In the genomic region with DNA sequence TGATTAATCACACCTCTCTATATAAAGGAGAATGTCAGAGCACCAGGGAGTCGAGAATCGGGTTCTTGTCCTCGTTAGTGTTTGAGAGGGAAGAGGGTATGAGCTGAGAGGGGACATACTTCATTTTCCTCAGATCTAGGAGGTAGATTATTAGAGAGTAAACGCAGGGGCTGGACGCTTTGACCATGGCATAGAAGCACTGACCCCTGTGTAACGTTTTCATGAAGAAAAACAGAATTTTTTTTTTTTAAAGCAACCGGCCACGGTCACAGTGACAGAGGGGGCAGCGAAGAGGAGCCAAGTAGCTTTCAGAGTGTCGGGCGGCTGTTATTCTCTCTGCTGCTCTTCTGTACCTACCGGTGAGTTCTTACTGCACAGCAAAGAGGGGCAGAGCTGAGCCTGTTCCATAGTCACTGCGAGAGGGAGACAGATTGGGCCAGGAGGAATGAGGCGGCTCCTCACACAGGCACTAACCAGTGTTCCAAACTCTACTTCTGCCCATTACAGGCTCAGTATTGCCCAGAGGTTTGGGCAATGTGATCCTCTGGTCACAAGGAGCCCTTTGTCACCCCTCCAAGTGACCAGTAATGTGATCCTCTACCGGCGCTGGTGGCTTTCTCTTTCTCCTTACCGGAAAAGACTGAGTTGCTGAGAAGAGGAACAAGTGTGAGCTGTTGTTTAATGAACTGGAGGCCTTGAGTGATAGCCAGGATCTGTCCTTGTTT, we compare ENCODE assay signal across 8 mouse cellular contexts. TPM values are rescaled to one million over a fixed set of nuclear protein-coding genes. Genes with fewer than 3 reads are reported as not detected.
DNase-seq lines count a peak whose midpoint lies in the region; ATAC-seq and TF ChIP-seq lines count a peak whose summit lies in the region.

No protein-coding gene starts in this region.

- H3K4me3 ChIP-seq in erythroblast, embryonic 14.5 days (replicated peaks), result peak overlapping the region; percentile 80
- peak overlapping the region; percentile 45 for H3K4me3 ChIP-seq in lung, postnatal 0 days (ENCODE audit: low read depth, low read length)

- no peaks in the 10 kb centered on the region for H3K9me3 ChIP-seq in erythroblast, embryonic 14.5 days (ENCODE audit: control insufficient read depth, low read length)
- no peaks in the 10 kb centered on the region for H3K9me3 ChIP-seq in lung, postnatal 0 days (ENCODE audit: low read length)

- H3K4me1 ChIP-seq in erythroblast, embryonic 14.5 days (ENCODE audit: control insufficient read depth), result peaks cover 70% of the 10 kb centered on the region
- H3K4me1 ChIP-seq in lung, postnatal 0 days (ENCODE audit: insufficient read depth, low read depth, low read length), result peaks cover 14% of the 10 kb centered on the region; the same call in 1 of the 2 replicates

- H3K4me2 ChIP-seq in lung, postnatal 0 days (replicated peaks; ENCODE audit: low read depth, low read length), result peak overlapping the region; percentile 79

- no peak for DNase-seq in cerebellum, adult 9-10 months
- peak; percentile 57 to 65 for DNase-seq in heart, postnatal 10 days
- peak; percentile 44 to 58 for DNase-seq in kidney, postnatal 4 days
- DNase-seq in lung, postnatal 0 days (ENCODE audit: low spot score), result peak; percentile 70

- TF ChIP-seq CTCF in lung, postnatal 0 days (IDR thresholded peaks at IDR 0.05), result peak; percentile 17; the same call in 1 of the 2 replicates

- H3K9ac ChIP-seq in lung, postnatal 0 days (replicated peaks; ENCODE audit: low read depth), result peak overlapping the region; percentile 20

- no peak for TF ChIP-seq EP300 in lung, postnatal 0 days (IDR thresholded peaks at IDR 0.05)

- peaks cover 1% of the 10 kb centered on the region for H3K36me3 ChIP-seq in erythroblast, embryonic 14.5 days (ENCODE audit: control insufficient read depth)
- H3K36me3 ChIP-seq in lung, postnatal 0 days (ENCODE audit: insufficient read depth, low read length), result no peaks in the 10 kb centered on the region

- peak; percentile 71 for ATAC-seq in cerebellum, adult (ENCODE audit: insufficient number of reproducible peaks, low FRiP score, low TSS enrichment)
- ATAC-seq in activated CD4-positive, CD25-positive, alpha-beta regulatory T cell, adult 4 months, result peak; percentile 22
- ATAC-seq in lung, postnatal 0 days, result peak; percentile 39
- ATAC-seq in neutrophil, adult 5-6 weeks (ENCODE audit: extremely low read depth, insufficient number of reproducible peaks, low FRiP score, poor library complexity, severe bottlenecking), result peak; percentile 17; the same call in 1 of the 2 replicates

- WGBS in lung, postnatal 0 days, result 2% methylated on average over 17 of the region's 17 CpGs

- H3K27me3 ChIP-seq in erythroblast, embryonic 14.5 days (ENCODE audit: control insufficient read depth), result no peaks in the 10 kb centered on the region
- no peaks in the 10 kb centered on the region for H3K27me3 ChIP-seq in lung, postnatal 0 days (replicated peaks; ENCODE audit: insufficient read depth, low read length)

- H3K27ac ChIP-seq in lung, postnatal 0 days (ENCODE audit: low read length), result peak overlapping the region; percentile 94

- intact Hi-C loops in heart, postnatal 10 days (cut with DNase I), result loop anchor here (5.0 to 10.0 kb wide), 3 partner anchors 315 to 543 kb away; partner anchors contain the start of genes Btnl9 and Zfp62

RNA-seq across cellular contexts. Expression of gene Irgm1, which starts 0.5 kb away (rescaled TPM):
- polyA plus RNA-seq in activated CD4-positive, CD25-positive, alpha-beta regulatory T cell, adult 4 months (2017; shearing (Covaris generic)), result 100 to 1,000 TPM; 204 to 218 TPM
- polyA plus RNA-seq in erythroblast, embryonic 14.5 days (2012), result 0.11 TPM in 1 of 2 replicates, not detected in the other
- 1 to 10 TPM; 6.5 to 9.5 TPM for total RNA-seq in heart, postnatal 10 days (2021)
- polyA plus RNA-seq in lung, postnatal 0 days (2015; fragmentation: Nextera tagmentation; extraction: Ambion mirVana), result 20.2 and 26.4 TPM in 2 replicates
- total RNA-seq in neutrophil, adult 5-6 weeks (2017), result 78.9 and 82.9 TPM in 2 replicates

RNA-seq across cellular contexts. Expression of gene Gm5431, which starts 30.0 kb away (rescaled TPM):
- polyA plus RNA-seq in activated CD4-positive, CD25-positive, alpha-beta regulatory T cell, adult 4 months (2017; shearing (Covaris generic)), result under 1 TPM; 0.37 to 0.66 TPM
- not detected in 2 replicates for polyA plus RNA-seq in erythroblast, embryonic 14.5 days (2012)
- under 1 TPM; 0.50 to 0.65 TPM for total RNA-seq in heart, postnatal 10 days (2021)
- 0.37 and 0.57 TPM in 2 replicates for polyA plus RNA-seq in lung, postnatal 0 days (2015; fragmentation: Nextera tagmentation; extraction: Ambion mirVana)
- total RNA-seq in neutrophil, adult 5-6 weeks (2017), result 3.7 and 4.3 TPM in 2 replicates

RNA-seq across cellular contexts. Expression of gene Gm12184, which starts 45.5 kb away (rescaled TPM):
- polyA plus RNA-seq in activated CD4-positive, CD25-positive, alpha-beta regulatory T cell, adult 4 months (2017; shearing (Covaris generic)), result 1 to 10 TPM; 3.0 to 3.1 TPM
- 4.5 and 4.6 TPM in 2 replicates for polyA plus RNA-seq in erythroblast, embryonic 14.5 days (2012)
- 1 to 10 TPM; 2.9 to 5.0 TPM for total RNA-seq in heart, postnatal 10 days (2021)
- polyA plus RNA-seq in lung, postnatal 0 days (2015; fragmentation: Nextera tagmentation; extraction: Ambion mirVana), result 4.4 and 5.5 TPM in 2 replicates
- 4.2 and 8.0 TPM in 2 replicates for total RNA-seq in neutrophil, adult 5-6 weeks (2017)

RNA-seq across cellular contexts. Expression of gene Trim7, which starts 46.0 kb away (rescaled TPM):
- 1 to 10 TPM in 1 of 2 experiments, under 1 TPM in 1; 0.52 to 1.1 TPM for polyA plus RNA-seq in activated CD4-positive, CD25-positive, alpha-beta regulatory T cell, adult 4 months (2017; shearing (Covaris generic))
- polyA plus RNA-seq in erythroblast, embryonic 14.5 days (2012), result not detected in 2 replicates
- 10 to 100 TPM; 10.1 to 12.8 TPM for total RNA-seq in heart, postnatal 10 days (2021)
- polyA plus RNA-seq in lung, postnatal 0 days (2015; fragmentation: Nextera tagmentation; extraction: Ambion mirVana), result 1.2 and 1.6 TPM in 2 replicates
- total RNA-seq in neutrophil, adult 5-6 weeks (2017), result 167 and 205 TPM in 2 replicates

RNA-seq across cellular contexts. Expression of gene Trim41, which starts 54.8 kb away (rescaled TPM):
- polyA plus RNA-seq in activated CD4-positive, CD25-positive, alpha-beta regulatory T cell, adult 4 months (2017; shearing (Covaris generic)), result 1 to 10 TPM; 3.8 to 4.4 TPM
- 2.6 and 3.9 TPM in 2 replicates for polyA plus RNA-seq in erythroblast, embryonic 14.5 days (2012)
- 10 to 100 TPM; 27.9 to 30.1 TPM for total RNA-seq in heart, postnatal 10 days (2021)
- polyA plus RNA-seq in lung, postnatal 0 days (2015; fragmentation: Nextera tagmentation; extraction: Ambion mirVana), result 4.3 and 5.1 TPM in 2 replicates
- 90.7 and 108 TPM in 2 replicates for total RNA-seq in neutrophil, adult 5-6 weeks (2017)

Comparison
In these comparisons a context has a peak if more than half of its experiments do, and no peak if none do; other contexts are left out.
1. ATAC-seq: peak in every context shown above with its lines; median percentile 71 in cerebellum, adult; 39 in lung, postnatal 0 days; 22 in activated CD4-positive, CD25-positive, alpha-beta regulatory T cell, adult 4 months; 17 in neutrophil, adult 5-6 weeks.
2. RNA of gene Irgm1, which starts 0.5 kb away (polyA plus RNA-seq): 204 to 218 TPM in activated CD4-positive, CD25-positive, alpha-beta regulatory T cell, adult 4 months and 20.2 to 26.4 TPM in lung, postnatal 0 days; 0.11 TPM in erythroblast, embryonic 14.5 days; every median in the first group is over 10 times any median in the second.